Mouse (Mus musculus): ENCODE data around the gene Tollip.
"Not testable (repeated sequence)": the region's sequence is repeated elsewhere in the genome, so short reads cannot be mapped to it uniquely, and the experiment has no call there.

Gene Tollip

DNA sequence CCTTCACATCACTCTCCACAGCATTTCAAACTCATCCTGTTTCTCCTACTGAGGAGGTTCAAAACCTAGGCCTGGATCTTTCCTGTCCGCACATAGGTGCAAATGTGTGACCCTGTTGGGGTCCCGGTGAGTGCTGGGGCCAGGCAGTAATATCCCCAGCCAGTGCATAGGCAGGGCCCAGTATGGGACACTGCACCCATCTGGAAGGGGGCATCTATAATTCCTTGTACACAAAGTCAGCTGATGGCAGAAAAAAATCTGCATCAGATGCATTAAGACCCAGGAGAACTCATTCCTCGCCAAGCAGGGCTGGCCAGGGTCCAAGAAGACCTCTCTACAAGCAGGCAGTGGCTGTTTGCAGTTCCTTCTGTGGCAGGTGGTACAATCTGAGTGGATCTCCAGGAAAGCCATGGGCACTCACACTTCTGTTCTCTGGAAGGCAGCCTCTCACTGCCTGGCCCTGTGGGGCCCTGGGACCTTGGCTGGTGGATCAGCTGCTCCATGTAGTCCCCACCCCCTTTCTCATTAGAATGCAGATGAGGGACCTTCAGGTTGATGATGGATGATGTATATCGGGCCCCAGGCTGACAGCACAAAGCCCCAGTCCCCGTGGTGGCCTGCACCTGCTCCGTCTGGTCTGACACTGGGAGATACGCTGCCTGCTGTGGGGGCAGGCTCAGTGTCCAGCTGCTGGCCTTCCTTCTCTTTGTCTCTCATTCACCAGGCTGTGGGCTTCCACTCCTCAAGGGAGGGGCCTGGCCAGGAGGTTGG lies 16.0 kb upstream of the Tollip start:
- no peak for DNase-seq (ENCODE audit: low read depth, low spot score)

DNA sequence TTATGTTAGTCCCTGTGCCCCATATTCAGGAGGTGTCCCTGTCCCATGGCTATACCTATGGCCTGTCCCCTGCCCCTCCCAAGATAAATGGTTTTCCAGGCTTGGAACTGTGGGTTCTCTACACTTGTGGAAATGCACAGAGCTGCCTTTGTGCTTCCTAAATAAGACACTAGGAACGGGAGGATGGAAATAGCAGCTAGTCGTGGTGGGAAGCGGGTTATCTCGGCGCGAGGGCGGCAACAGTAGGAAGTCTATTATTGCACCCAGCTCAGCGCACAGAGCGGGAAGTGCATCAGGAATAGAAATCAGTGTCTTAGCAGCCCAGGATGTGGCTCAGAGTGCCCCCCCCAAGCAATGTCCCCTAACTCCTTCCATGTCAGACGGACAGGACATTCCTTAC lies 10.3 kb upstream of the Tollip start:
- no peak for DNase-seq (ENCODE audit: low read depth, low spot score)

DNA sequence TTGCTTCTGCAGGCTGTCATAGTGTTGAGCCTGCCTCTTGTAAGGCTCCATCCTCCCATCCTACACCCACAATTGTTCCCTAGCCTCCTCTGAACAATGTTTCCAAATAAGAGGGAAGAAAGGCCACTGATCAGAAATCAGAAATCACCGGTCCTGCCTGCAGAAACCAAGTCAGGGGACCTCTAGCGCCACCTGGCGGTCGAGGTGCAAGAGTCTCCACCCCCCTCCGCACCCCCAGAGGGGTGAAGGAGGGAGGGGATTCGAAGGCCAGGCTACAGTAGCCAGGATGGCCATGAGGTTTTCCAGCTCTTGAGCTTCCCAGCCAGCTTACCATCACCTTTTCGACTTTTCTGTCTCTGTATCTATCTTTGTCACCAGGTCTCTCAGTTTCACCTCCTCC lies 6.6 kb upstream of the Tollip start:
- peak; percentile 56 for DNase-seq (ENCODE audit: low read depth, low spot score)

DNA sequence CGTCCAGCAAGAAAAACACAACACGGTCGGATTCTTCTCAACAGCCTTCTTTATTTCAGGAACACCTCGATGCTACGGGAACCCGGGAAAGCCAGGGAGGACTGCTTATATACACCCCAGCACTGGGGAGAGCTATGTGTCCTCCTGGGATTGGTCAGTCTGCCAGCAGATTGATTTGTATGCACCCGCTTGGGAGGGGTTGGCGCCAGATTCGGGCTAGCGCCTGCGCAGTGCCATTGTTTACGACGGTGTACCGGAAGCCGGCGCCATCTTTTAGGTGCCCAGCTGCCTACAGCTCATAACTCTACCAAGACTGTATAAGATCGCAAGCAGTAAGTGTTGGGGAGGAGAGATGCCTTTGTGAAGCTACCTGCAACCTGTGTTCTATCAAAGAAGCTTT lies 5.8 kb upstream of the Tollip start:
- DNase-seq (ENCODE audit: low read depth, low spot score): not testable (repeated sequence)

DNA sequence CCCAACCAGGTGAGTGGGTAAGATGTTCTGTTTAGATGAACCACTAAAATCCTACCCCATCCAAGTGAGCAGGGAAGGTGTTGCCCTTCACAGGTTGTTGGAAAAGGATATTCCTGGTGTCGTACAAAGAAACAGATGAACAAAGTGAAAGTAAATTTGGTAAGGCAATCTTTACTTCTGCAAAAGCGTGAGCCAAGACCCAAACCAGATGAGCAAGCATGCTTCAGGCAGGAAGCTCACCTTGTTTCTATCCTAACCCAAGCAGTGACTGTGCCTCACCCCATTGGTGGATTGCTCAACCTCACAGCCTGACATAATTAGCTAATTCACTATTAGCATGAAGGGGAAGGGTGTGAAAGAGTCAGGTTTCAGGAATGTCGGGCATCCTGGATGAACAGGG lies 7.0 kb downstream of the Tollip start:
- no peak for DNase-seq (ENCODE audit: low read depth, low spot score)

DNA sequence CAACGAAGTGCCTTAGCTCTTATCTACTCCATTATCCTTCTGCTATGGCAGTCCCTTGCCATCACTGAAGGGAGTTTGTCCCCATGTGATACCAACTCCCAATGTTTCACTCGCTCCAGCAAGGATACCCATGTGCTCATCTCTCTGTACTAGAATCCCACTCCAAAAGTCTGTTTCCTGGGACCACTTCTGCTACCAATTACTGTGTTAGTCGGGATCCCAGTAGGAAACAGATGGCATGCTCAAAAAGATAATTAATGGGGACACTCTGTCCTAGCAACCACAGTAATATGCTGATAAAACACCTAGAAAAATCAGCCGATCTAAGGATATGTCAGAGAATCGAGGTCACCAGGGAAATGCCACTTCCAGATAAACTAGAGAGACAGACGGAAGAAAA lies 9.7 kb downstream of the Tollip start:
- no peak for DNase-seq (ENCODE audit: low read depth, low spot score)

DNA sequence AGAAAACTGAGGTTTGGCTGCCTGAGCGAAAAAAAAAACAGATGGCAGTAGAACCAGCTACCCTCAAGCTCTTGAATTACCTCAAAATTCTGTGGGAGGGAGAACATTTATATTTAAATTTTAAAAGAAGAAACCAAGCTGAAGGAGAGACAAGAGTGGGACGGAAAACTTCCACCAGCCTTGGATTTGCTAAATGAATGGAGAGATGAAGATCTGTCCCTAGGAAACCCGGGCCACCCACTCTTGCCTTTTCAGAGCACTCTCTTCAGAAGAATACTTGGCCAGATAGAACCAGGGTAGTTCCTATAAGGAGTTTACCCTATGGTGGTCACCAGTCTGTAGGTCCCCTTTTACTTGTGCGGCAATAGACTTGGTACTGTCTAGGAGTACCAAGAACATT lies 15.5 kb downstream of the Tollip start:
- peak; percentile 4 for DNase-seq (ENCODE audit: low read depth, low spot score)

DNA sequence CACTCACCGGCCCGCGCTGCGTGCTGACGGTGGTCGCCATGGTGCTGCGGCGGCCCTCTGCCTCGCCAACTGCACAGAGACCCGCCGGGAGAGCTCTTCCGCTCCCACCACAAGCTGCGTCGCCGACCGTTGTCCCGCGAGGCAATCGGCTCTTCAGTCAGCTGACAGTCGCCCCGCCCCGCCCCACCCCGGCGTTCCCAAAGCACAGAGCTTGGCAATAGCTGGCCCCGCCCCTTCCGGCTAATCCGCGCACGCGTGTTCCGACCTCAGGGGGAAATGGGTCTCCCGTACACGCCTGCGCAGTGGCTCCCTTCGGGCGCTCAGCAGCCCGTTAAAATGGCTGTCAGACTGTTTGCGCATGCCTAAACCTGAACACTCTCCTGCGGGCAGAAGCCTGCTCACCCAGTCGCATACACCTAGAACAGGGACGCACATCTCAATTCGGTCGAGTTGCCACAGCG lies 16.0 kb downstream of the Tollip start:
- DNase-seq (ENCODE audit: low read depth, low spot score): peak; percentile 99

DNA sequence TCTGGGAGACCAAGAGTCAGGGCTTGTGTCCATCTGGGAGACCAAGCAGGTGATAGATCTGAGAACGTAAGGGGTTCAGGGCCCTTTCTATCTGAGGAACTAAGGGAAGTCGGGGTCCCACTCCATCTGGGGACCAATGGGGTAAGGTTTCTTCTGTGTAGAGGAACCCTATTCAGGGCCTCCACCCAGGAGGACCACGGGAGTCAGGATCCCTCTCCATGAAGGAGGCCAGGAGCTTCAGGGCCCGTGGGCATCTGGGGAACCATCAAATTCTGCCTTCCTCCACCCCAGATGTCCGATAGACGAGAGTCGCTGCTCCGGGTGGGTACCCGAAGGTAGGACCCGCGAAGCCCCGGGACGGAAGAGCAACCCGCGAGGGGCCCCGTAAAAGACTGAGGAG lies 16.5 kb downstream of the Tollip start:
- peak; percentile 5 for DNase-seq (ENCODE audit: low read depth, low spot score)

DNA sequence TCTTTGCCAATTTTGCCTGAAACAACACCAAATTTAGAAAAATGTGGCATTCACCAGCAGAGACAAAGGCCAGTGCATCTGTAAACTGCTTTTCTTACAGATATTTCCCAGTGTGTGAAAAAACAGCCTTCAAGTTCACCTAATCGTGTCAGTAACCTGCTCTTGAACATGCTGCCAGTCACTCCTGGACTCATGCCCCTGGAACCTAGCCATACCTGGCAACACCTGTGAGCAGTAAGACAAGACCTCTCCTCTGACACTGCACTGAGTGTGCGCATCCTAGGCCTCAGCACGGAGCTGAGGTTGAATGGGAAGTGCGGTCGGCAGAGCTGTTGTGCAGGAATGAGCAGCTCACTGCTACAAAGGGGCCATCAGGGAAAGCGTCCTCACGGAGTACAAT lies 26.2 kb downstream of the Tollip start:
- DNase-seq (ENCODE audit: low read depth, low spot score): no peak

DNA sequence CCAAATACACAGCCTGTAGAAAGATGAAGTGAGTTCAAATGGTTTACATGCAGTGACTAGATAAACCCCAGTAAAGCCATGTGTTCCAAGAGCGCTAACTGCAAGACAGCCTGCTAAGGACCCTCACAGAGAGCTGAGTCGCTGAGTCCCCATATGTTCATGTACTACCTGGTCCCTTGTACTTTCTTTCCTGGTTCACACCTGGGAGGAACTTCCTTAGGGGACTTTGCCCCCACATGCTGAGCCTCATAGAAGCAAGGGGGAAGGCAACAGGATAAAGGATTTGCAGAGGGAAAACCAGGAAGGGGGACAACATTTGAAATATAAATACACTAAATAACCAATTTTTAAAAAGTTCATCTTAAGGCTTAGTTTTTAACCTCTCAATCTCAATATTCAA lies 39.5 kb downstream of the Tollip start:
- no peak for DNase-seq (ENCODE audit: low read depth, low spot score)

DNA sequence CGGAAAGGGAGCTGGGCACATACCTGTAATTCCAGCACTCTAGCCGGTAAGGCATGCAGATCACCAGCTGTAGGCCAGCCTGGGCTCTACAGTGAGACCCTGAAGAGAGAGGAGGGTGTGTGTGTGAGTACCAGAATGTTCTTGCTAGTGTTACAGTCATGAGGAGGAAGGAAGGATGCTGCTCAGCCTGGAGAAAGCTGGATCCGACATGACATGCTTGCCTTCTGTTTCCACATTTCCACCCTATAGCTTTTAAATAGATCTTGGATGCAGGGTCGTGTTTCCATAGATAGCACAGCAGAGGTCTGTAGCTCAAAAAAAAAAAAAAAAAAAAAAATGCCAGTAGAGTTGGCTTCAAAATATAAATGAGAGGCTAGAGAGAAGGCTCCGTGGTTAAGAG lies 43.4 kb downstream of the Tollip start:
- DNase-seq (ENCODE audit: low read depth, low spot score): no peak

DNA sequence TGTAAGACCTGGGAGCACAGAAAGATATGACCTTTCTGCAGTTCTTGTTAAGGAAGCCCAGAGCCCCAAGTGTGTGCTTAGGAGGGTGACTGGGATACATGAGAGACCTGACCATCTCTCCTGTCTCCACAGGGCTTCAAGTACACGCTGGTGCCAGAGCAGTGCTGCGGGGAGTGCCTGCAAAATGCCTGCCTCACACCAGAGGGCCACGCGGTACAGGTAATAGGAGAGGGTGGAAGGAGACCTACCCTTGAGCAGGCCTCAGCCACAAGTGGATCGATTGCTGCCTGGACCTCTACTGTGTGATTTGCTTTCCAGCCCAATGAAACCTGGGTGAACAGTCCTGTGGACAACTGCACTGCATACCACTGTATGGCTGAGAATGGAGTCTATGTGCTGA lies 47.8 kb downstream of the Tollip start:
- DNase-seq (ENCODE audit: low read depth, low spot score): no peak

DNA sequence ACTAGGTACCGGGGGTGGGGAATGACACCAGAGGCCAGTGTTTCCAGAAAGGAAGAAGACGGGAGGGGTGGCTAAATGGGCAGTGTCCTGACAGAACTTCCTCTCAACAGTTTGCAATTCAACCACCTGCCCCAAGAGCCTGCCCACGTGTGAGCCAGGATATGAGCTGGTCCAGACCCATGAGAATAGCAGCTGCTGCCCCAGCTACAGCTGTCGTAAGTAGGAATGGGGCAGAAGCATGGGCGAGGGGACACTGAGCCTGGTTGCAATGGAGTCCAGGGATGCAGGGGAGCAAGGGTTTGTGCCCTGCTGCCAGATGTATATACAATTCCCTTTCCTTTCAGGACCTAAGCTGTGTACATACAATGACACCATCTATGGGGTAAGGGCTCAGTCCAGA lies 48.7 kb downstream of the Tollip start:
- no peak for DNase-seq (ENCODE audit: low read depth, low spot score)

DNA sequence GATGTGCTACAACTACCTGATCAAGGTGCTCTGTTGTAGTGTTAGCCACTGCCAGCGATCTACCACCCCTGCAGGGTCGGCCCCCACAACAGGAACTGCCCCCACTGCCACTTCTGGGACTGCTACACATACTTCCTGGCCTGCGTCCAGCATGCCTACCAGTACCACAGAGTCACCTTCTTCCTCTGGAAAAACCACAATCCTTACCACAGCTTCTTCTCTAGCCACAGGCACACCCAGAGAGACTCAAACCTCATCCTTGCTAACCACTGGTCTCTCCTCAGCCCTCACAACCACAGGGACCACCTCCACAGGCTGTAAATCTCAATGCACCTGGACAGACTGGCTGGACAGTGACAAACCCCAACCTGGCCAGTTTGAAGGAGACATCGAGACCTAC lies 57.3 kb downstream of the Tollip start:
- DNase-seq (ENCODE audit: low read depth, low spot score): no peak

DNA sequence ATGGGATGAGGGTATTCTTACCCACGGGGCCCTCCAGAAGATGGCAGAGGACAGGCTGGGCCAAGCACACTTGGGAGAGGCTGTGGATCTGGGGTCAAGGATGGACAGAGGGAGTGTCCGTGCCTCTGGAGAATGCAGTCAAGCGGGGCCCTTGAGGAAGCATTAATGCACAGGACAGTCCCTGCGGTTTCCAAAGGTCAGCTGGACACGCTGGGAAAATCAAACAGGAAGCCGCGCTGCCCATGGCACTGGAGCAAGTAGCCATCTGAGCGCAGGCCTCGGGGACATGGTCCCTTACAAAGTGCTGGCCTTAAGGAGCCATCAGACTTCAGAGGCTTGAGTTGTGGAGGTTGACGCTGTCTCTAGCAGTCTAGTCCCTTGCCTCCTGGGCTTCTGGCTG lies 78.0 kb downstream of the Tollip start:
- DNase-seq (ENCODE audit: low read depth, low spot score): no peak

DNA sequence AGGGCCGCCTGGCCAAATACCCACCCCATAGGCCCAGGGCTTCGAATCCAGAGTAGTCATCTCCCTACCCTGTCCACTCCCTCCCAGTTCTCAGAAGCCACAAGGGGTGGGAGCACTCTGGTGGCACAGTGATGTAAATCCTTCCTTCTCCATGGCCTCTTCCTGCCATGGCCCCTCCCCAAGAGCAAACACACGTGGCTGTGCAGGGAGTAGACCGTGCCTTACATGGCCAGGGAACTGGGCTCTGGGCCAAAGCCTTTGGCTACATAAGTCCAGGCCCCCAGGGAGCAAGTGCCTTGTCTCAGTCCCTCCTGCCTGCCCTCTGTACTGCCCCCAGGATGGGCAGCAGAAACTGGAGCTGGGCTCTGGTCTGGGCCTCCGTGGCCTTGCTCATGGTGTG lies 79.5 kb downstream of the Tollip start, which contains the start of gene Muc5b:
TSS of gene Muc5b (plus strand) at position 292 of the 400 bp plus-strand sequence.
- no peak for DNase-seq (ENCODE audit: low read depth, low spot score)

DNA sequence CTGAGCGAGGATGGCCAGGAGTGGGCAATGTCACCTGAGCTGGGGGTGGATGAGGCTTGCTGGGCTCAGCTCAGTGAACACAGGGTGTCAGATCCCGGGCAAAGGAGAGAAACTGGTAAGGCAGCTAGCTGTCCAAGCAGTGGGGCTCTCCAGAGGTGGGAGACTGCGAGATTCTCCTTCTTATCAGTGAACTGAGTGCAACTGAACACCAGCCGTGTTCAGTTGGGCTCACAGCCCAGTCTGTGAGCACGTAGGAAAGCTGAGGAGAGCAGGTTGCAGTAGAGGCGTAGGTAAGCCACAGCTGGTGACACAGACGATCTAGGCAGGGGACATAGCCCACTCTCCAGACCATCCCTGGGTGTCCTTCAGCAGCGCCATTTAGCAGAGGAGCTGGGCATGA lies 81.9 kb downstream of the Tollip start:
- no peak for DNase-seq (ENCODE audit: low read depth, low spot score)

DNA sequence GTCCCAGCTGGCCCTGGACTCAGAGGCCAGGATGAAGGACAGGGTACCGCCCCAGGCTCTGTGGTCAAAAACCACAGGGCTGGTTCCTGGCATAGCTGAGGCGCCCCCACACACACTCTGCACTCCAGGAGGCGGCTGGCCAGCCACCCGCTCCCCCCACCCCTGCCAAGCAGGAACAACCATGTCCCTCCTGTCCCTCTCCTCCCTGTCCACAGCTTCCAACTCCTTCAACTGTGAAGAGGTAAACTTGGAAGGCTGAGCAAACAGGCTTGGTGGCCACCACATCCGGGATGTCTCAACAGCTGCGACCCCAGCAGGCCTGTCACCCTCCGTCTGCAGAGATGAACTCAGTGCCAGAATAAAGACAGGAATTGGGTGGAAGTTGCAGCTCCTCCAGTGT lies 82.4 kb downstream of the Tollip start:
- no peak for DNase-seq (ENCODE audit: low read depth, low spot score)

All from ES-CJ7 (cell line).